Mouse (Mus musculus) limb, embryonic 12.5 days (tissue): Measurements from ENCODE around the gene Cldn15. TPM values are rescaled to one million over a fixed set of nuclear protein-coding genes. Genes with fewer than 3 reads are reported as not detected.
A peak's percentile ranks its signal among the peaks of the same experiment; 100 is the strongest.

Experiments
- ATAC-seq: fragments of 200-750 bp; cut with Nextera tagmentation; 2 replicates; pipeline ENCODE4 v1.8.0; 2017; ENCODE audit warnings: low read depth, moderate TSS enrichment; ENCODE audit not compliant: insufficient number of reproducible peaks, insufficient read depth, low FRiP score, low TSS enrichment
- H3K27ac ChIP-seq: fragments of 300-500 bp; sonication (generic); 2 replicates; pipeline ENCODE4 v1.5.1; 2016; ENCODE audit warnings: mild to moderate bottlenecking, moderate library complexity
- H3K27me3 ChIP-seq: fragments of 300-500 bp; sonication (generic); 2 replicates; pipeline ENCODE4 v1.6.1; 2016; ENCODE audit warnings: mild to moderate bottlenecking, moderate library complexity
- H3K36me3 ChIP-seq: fragments of 300-500 bp; sonication (generic); 2 replicates; pipeline ENCODE4 v1.6.1; 2016; ENCODE audit warnings: mild to moderate bottlenecking, moderate library complexity
- H3K4me1 ChIP-seq: fragments of 300-500 bp; sonication (generic); replicated peaks from 2 replicates; pipeline ENCODE4 v1.6.1; 2016
- H3K4me2 ChIP-seq: fragments of 300-500 bp; sonication (generic); 2 replicates; pipeline ENCODE4 v1.6.1; 2016; ENCODE audit warnings: mild to moderate bottlenecking, moderate library complexity
- H3K4me3 ChIP-seq: fragments of 300-500 bp; sonication (generic); replicated peaks from 2 replicates; pipeline ENCODE4 v1.5.1; 2016; ENCODE audit warnings: mild to moderate bottlenecking
- H3K9ac ChIP-seq: fragments of 300-500 bp; sonication (generic); replicated peaks from 2 replicates; pipeline ENCODE4 v1.6.1; 2016; ENCODE audit warnings: mild to moderate bottlenecking, moderate library complexity
- H3K9me3 ChIP-seq: fragments of 300-500 bp; sonication (generic); 2 replicates; pipeline ENCODE4 v1.6.1; 2016; ENCODE audit warnings: mild to moderate bottlenecking, moderate library complexity
- WGBS: fragments of 180-500 bp; shearing (Covaris S2); methylation state at CpG from one replicate; pipeline ENCODE4 v1.1.7; 2016; 5-methylcytosine and 5-hydroxymethylcytosine counted together
- polyA plus RNA-seq: library from polyadenylated mRNA; unstranded; fragments of >200 nt; fragmentation: Nextera tagmentation; extraction: Ambion mirVana; gene quantifications from 2 replicates; pipeline ENCODE4 v1.2.1, GENCODE M21; 2016

The Cldn15 gene
- polyA plus RNA-seq = 0.10 and 0.36 TPM in 2 replicates

DNA sequence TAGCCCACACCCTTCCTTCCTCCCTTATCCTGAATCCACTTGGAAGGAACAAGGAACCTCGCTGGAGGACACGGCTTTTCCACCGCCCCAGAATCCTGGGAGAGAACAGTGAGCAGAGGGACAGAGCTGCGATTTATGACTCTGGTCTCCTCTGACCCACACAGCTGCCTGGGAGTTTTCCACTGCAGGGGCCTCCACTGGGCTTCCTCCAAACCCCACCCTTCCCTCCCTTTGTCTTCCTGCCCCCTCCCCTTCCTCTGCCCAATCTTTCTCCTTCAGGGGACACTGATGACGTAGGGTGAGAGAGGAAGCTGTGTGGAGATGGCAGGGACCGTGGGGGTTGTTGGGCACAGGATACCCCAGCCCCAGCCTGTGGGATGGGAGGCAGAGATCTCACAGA is at the start of gene Cldn15:
Cldn15 (plus strand) TSS at position 286 of the 400 bp plus-strand sequence.
- Histone ChIP-seq H3K27ac (0 out of 2 replicates have a peak within 1 kb of the TSS, but pooled peaks have one; percentile 23), H3K4me3 (no peak within 1 kb of the TSS), H3K36me3 (peaks cover 47% of the 10 kb centered on the region), H3K9ac (no peak within 1 kb of the TSS), H3K9me3 (no peaks in the 10 kb centered on the region), H3K4me2 (no peak within 1 kb of the TSS), H3K27me3 (no peaks in the 10 kb centered on the region), H3K4me1 (peaks cover 16% of the 10 kb centered on the region)
- ATAC-seq = no peak
- WGBS = 73% methylated on average over 6 of the region's 6 CpGs

- peaks cover 9% of the 10 kb centered on the region; the same call in 1 of the 2 replicates for H3K4me1 ChIP-seq
- no peaks in the 10 kb centered on the region for H3K27me3 ChIP-seq
- WGBS = 97% methylated on average over 8 of the region's 8 CpGs
- no peak overlapping the region for H3K4me2 ChIP-seq
- no peak overlapping the region for H3K4me3 ChIP-seq
- H3K9me3 ChIP-seq = no peaks in the 10 kb centered on the region
- H3K9ac ChIP-seq = no peak overlapping the region
- H3K36me3 ChIP-seq = peaks cover 16% of the 10 kb centered on the region
- no peak overlapping the region for H3K27ac ChIP-seq
- no peak for ATAC-seq
Measured at GRCm38 (mm10) chr5:136917613-136918242, 48.7 kb upstream of the Cldn15 start.

GRCm38 (mm10) chr5:136918655-136919472 is 47.6 kb upstream of the Cldn15 start:
- H3K4me1 ChIP-seq = peaks cover 9% of the 10 kb centered on the region; the same call in 1 of the 2 replicates
- peak overlapping the region; percentile 87 for H3K4me2 ChIP-seq
- peak overlapping the region; percentile 59 for H3K4me3 ChIP-seq
- peak; percentile 90 for ATAC-seq
- no peaks in the 10 kb centered on the region for H3K27me3 ChIP-seq
- H3K27ac ChIP-seq = no peak overlapping the region
- H3K9me3 ChIP-seq = no peaks in the 10 kb centered on the region
- peak overlapping the region; percentile 70 for H3K9ac ChIP-seq
- WGBS = 4% methylated on average over 38 of the region's 38 CpGs
- peaks cover 5% of the 10 kb centered on the region for H3K36me3 ChIP-seq

DNA sequence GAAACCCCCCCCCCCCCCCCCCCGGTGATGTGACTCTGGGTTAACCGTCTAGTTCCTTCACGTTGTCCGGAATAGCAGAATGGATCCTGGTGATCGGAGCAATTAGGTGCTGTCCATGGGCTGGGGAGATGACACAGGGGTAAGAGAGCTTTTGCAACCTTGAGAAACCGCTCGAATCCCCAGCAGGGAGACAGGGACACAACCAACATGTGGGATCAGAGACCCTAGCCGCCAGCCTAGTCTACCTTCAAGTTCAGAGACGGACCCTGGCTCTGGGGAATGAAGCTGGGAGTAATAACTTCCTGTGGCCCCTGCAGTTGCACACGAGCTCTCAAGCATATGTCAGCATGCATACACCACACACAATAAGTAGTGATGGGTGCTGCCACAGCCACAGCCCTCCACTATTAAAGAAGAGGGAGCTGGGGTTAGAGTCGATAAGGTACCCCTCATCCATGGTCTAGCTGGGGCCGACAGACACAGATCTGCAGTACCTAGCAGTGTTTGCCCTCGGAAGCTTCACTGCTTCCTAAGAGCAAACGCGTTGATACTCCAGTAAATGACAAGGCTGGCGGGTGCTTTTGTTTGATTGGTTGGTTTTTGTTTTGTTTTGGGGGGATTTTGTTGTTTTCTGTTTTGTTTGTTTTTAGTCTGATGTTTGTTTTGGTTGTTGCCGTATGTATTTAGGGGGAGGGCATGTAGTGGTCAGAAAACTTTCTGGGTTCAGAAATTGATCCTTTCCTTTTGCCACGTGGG is 46.7 kb upstream of the Cldn15 start:
- Histone ChIP-seq H3K27me3 (no peaks in the 10 kb centered on the region), H3K4me2 (peak overlapping the region; percentile 87), H3K4me1 (peaks cover 9% of the 10 kb centered on the region; the same call in 1 of the 2 replicates), H3K9ac (peak overlapping the region; percentile 70), H3K9me3 (no peaks in the 10 kb centered on the region), H3K27ac (no peak overlapping the region), H3K36me3 (0 out of 2 replicates have a peak, but pooled peaks cover 3% of the 10 kb centered on the region), H3K4me3 (peak overlapping the region; percentile 59)
- no peak; the same call in 1 of the 2 replicates for ATAC-seq
- WGBS = 26% methylated on average over 16 of the region's 18 CpGs

DNA sequence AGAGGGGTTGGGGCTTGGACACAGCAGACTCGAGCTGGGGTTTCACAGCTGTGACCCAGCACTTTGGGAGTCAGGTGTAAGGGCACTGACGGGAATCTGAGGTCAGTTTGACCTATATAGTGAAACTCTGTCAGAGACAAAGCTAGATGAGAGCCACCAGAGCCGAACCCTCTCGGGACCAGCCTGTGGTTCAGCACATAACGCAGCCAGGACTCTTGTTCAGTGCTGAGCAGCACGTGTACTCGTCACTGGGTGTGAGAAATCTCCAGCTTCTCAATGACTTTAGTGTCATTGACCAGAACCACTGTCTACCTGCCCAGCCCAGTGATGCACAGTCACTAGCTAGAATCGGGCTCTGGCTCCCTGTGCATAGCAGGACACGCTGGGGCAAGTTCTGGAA is 43.6 kb upstream of the Cldn15 start:
- WGBS = 80% methylated on average over 9 of the region's 9 CpGs
- H3K4me2 ChIP-seq = no peak overlapping the region
- H3K4me1 ChIP-seq = peaks cover 9% of the 10 kb centered on the region; the same call in 1 of the 2 replicates
- no peaks in the 10 kb centered on the region for H3K9me3 ChIP-seq
- no peak overlapping the region for H3K9ac ChIP-seq
- H3K4me3 ChIP-seq = no peak overlapping the region
- no peaks in the 10 kb centered on the region for H3K27me3 ChIP-seq
- no peak for ATAC-seq
- peaks cover 15% of the 10 kb centered on the region for H3K36me3 ChIP-seq
- no peak overlapping the region for H3K27ac ChIP-seq

GRCm38 (mm10) chr5:136923751-136924478 is 42.5 kb upstream of the Cldn15 start:
- Histone ChIP-seq H3K27me3 (no peaks in the 10 kb centered on the region), H3K4me1 (peaks cover 9% of the 10 kb centered on the region; the same call in 1 of the 2 replicates), H3K9ac (no peak overlapping the region), H3K4me2 (no peak overlapping the region), H3K36me3 (peaks cover 15% of the 10 kb centered on the region), H3K9me3 (no peaks in the 10 kb centered on the region), H3K4me3 (no peak overlapping the region), H3K27ac (no peak overlapping the region)
- 59% methylated on average over 7 of the region's 7 CpGs for WGBS
- ATAC-seq = no peak

DNA sequence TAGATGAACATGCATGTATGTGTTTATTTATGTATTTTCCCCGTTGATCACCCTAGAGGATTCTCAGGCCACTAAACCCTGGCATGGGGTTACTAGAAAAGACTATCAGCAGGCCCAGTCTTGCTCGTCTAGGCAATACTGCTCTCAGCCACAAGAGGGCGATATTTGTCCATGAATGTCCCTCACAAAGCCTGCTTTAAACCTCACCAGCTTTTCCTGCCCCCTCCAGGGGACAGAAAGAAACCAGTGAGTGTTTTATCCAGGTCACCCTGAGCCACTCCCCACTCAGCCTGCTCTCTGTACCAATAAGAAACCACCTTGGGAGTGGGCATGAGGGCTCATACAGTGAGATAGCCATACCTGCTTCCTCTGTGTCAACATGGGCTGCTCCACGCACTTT is 37.3 kb upstream of the Cldn15 start:
- peak overlapping the region; percentile 53; the same call in 1 of the 2 replicates for H3K27ac ChIP-seq
- H3K9me3 ChIP-seq = no peaks in the 10 kb centered on the region
- H3K4me3 ChIP-seq = no peak overlapping the region
- ATAC-seq = no peak; the same call in 1 of the 2 replicates
- peaks cover 5% of the 10 kb centered on the region; the same call in 1 of the 2 replicates for H3K4me1 ChIP-seq
- 20% methylated on average over 4 of the region's 4 CpGs for WGBS
- H3K9ac ChIP-seq = no peak overlapping the region
- no peak overlapping the region for H3K4me2 ChIP-seq
- peaks cover 17% of the 10 kb centered on the region for H3K36me3 ChIP-seq
- no peaks in the 10 kb centered on the region for H3K27me3 ChIP-seq

DNA sequence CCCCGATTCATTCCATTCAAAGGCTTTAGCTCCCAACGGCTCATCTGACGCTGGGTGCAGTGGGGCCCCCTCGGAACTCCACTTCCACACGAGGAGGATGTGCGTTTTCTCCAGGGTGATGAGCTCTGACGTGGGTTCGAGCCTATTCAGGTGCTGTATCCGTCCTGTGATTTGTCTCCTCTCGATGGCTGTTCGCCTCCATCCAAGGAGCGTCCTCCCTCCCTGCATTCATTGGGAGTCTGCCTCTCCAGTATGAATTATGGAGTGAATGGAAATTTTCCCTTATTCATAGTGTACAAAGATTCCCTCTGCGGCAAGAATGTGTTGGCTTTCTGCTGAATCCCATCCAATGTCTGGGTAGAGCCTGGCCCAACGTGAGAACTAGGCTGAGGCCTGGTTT is 34.5 kb upstream of the Cldn15 start:
- ATAC-seq = no peak
- no peak overlapping the region for H3K4me3 ChIP-seq
- 85% methylated on average over 14 of the region's 14 CpGs for WGBS
- peaks cover 3% of the 10 kb centered on the region; the same call in 1 of the 2 replicates for H3K36me3 ChIP-seq
- H3K27ac ChIP-seq = no peak overlapping the region
- H3K4me1 ChIP-seq = peaks cover 5% of the 10 kb centered on the region; the same call in 1 of the 2 replicates
- no peak overlapping the region for H3K9ac ChIP-seq
- H3K9me3 ChIP-seq = no peaks in the 10 kb centered on the region
- no peaks in the 10 kb centered on the region for H3K27me3 ChIP-seq
- no peak overlapping the region for H3K4me2 ChIP-seq

- Histone ChIP-seq H3K36me3 (peaks cover 3% of the 10 kb centered on the region; the same call in 1 of the 2 replicates), H3K9ac (no peak overlapping the region), H3K4me2 (no peak overlapping the region), H3K27ac (no peak overlapping the region), H3K27me3 (no peaks in the 10 kb centered on the region), H3K4me1 (peaks cover 5% of the 10 kb centered on the region; the same call in 1 of the 2 replicates), H3K4me3 (no peak overlapping the region), H3K9me3 (no peaks in the 10 kb centered on the region)
- no peak for ATAC-seq
- WGBS = 78% methylated on average over 5 of the region's 5 CpGs
Measured at GRCm38 (mm10) chr5:136932956-136933355, 33.5 kb upstream of the Cldn15 start.

GRCm38 (mm10) chr5:136933930-136934329 is 32.5 kb upstream of the Cldn15 start:
- no peak overlapping the region for H3K4me2 ChIP-seq
- H3K36me3 ChIP-seq = peaks cover 3% of the 10 kb centered on the region; the same call in 1 of the 2 replicates
- H3K9ac ChIP-seq = no peak overlapping the region
- H3K9me3 ChIP-seq = no peaks in the 10 kb centered on the region
- 87% methylated on average over 6 of the region's 6 CpGs for WGBS
- H3K4me1 ChIP-seq = peaks cover 5% of the 10 kb centered on the region; the same call in 1 of the 2 replicates
- no peak for ATAC-seq
- no peak overlapping the region for H3K4me3 ChIP-seq
- H3K27ac ChIP-seq = no peak overlapping the region
- H3K27me3 ChIP-seq = no peaks in the 10 kb centered on the region
